In the genomic region with DNA sequence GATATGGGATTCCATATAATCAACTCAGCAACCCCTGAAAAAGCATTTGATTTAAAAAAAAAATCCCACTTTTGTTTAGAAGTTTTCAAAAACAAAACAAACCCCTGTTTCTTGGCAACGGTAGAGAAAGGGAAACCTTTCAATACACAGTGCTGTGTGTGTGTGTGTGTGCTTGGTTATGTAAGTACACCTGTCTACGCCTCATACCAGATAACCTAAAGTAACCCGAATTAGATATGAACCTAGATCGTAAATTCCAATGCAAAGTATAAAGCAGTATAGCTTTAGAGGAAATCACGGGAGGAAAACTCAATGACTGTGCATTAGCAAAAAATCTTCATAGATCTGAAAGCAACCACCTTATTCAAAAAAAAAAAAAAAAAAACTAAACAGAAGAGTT, we compare ENCODE assay signal across 30 mouse cellular contexts. TPM values are rescaled to one million over a fixed set of nuclear protein-coding genes. Genes with fewer than 3 reads are reported as not detected.
"Had no signal": no experiment of that assay in that cellular context is flagged by ENCODE, and none has a peak within 500 bp of the region (broad histone marks: within the 10 kb centered on the region; RNA-seq: fewer than 3 reads in every experiment).

No protein-coding gene starts in this region.

- H3K9me3 ChIP-seq: limb, embryonic 10.5 days; limb, embryonic 12.5 days; limb, embryonic 13.5 days; limb, embryonic 15.5 days; liver, embryonic 12.5 days; liver, embryonic 13.5 days; liver, embryonic 15.5 days; lung, embryonic 15.5 days; midbrain, embryonic 10.5 days; midbrain, embryonic 12.5 days; midbrain, embryonic 13.5 days; midbrain, embryonic 15.5 days had no signal

- ATAC-seq: liver, embryonic 12.5 days; lung, postnatal 0 days; midbrain, embryonic 13.5 days; midbrain, embryonic 15.5 days; midbrain, embryonic 16.5 days had no signal

- H3K36me3 ChIP-seq: limb, embryonic 10.5 days; limb, embryonic 12.5 days; limb, embryonic 13.5 days; limb, embryonic 15.5 days; liver, embryonic 12.5 days; liver, embryonic 13.5 days; liver, embryonic 15.5 days; lung, embryonic 15.5 days; midbrain, embryonic 10.5 days; midbrain, embryonic 12.5 days; midbrain, embryonic 13.5 days; midbrain, embryonic 15.5 days had no signal

- H3K4me3 ChIP-seq: left cerebral cortex, adult 2 months; limb, embryonic 10.5 days; limb, embryonic 12.5 days; limb, embryonic 13.5 days; limb, embryonic 15.5 days; liver, embryonic 12.5 days; liver, embryonic 13.5 days; liver, embryonic 15.5 days; lung, embryonic 15.5 days; megakaryocyte, embryonic 14.5 days; midbrain, embryonic 10.5 days; midbrain, embryonic 12.5 days; midbrain, embryonic 13.5 days; midbrain, embryonic 15.5 days; myocyte had no signal

- DNase-seq: left cerebral cortex, postnatal 4 days; liver, embryonic 13.5 days; lung, adult 18-20 months; lung, adult 2 months; lung, embryonic 14.5 days; lung, postnatal 10 days; lung, postnatal 14 days; lung, postnatal 36 days; lung, postnatal 4 days; midbrain, embryonic 14.5 days had no signal

- H3K27me3 ChIP-seq: limb, embryonic 15.5 days; liver, embryonic 12.5 days; liver, embryonic 13.5 days; liver, embryonic 15.5 days; lung, embryonic 15.5 days; midbrain, embryonic 12.5 days; midbrain, embryonic 13.5 days; midbrain, embryonic 15.5 days had no signal

- H3K4me2 ChIP-seq: limb, embryonic 12.5 days; limb, embryonic 13.5 days; limb, embryonic 15.5 days; liver, embryonic 11.5 days; liver, embryonic 12.5 days; liver, embryonic 13.5 days; liver, embryonic 15.5 days; lung, embryonic 14.5 days; lung, embryonic 15.5 days; midbrain, embryonic 11.5 days; midbrain, embryonic 12.5 days; midbrain, embryonic 13.5 days; midbrain, embryonic 15.5 days had no signal

- H3K9ac ChIP-seq: limb, embryonic 12.5 days; limb, embryonic 13.5 days; limb, embryonic 15.5 days; liver, embryonic 12.5 days; liver, embryonic 13.5 days; liver, embryonic 14.5 days; liver, embryonic 15.5 days; lung, embryonic 14.5 days; lung, embryonic 15.5 days; midbrain, embryonic 12.5 days; midbrain, embryonic 13.5 days; midbrain, embryonic 15.5 days had no signal

- H3K4me1 ChIP-seq: limb, embryonic 10.5 days; limb, embryonic 12.5 days; limb, embryonic 13.5 days; limb, embryonic 15.5 days; liver, embryonic 12.5 days; liver, embryonic 15.5 days; lung, embryonic 15.5 days; megakaryocyte, embryonic 14.5 days; midbrain, embryonic 10.5 days; midbrain, embryonic 12.5 days; midbrain, embryonic 13.5 days; midbrain, embryonic 15.5 days had no signal

- H3K27ac ChIP-seq: left cerebral cortex, adult 2 months; limb, embryonic 10.5 days; limb, embryonic 12.5 days; limb, embryonic 13.5 days; limb, embryonic 15.5 days; liver, embryonic 12.5 days; liver, embryonic 13.5 days; liver, embryonic 14.5 days; liver, embryonic 15.5 days; lung, embryonic 15.5 days; macrophage; midbrain, embryonic 10.5 days; midbrain, embryonic 12.5 days; midbrain, embryonic 13.5 days; midbrain, embryonic 15.5 days had no signal

RNA-seq across cellular contexts. Expression of gene Ppara, which starts 31.9 kb away (rescaled TPM):
- polyA plus RNA-seq: macrophage had no signal

RNA-seq across cellular contexts. Expression of gene Pkdrej, which starts 54.9 kb away (rescaled TPM):
- polyA plus RNA-seq: macrophage; midbrain, embryonic 10.5 days; midbrain, embryonic 16.5 days; myocyte had no signal
